Mouse (Mus musculus): ENCODE measurements around the gene Plppr3. TPM values are rescaled to one million over a fixed set of nuclear protein-coding genes. Genes with fewer than 3 reads are reported as not detected.

Plppr3 gene
- polyA plus RNA-seq (2015; fragmentation: Nextera tagmentation; extraction: Ambion mirVana) = 5.7 and 5.8 TPM in 2 replicates

DNA sequence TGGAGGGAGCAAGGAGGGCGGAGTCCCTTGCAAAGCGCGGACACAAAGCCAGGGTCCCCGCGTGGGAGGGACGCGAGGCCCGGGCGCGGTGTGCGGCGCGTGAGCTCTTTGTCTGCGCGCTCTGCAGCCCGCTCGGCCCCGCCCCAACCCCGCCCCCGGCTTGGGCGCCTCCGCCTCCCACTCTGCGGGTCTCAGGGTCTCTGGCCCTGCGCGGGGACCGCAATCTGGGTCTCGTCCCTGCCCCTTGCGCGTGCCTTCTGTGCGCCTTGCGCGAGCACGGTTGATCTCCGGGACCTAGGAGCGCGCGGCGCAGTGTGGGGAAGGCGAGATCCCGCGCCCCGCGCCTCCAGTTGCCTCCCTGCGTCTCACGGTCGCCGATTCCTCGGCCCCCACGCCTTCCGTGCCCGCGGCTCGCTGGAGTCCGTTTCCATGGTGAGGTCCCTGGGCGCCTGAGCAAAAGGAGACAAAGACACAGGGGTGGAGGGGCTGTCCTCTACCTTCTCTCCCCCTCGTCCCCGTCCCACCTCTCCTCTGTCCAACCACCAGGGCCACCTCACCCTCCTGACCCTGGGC, at the start of gene Plppr3, which contains the start of gene Prtn3:
TSS of gene Plppr3 (minus strand) at position 345 of the 573 bp plus-strand sequence.
TSS of gene Prtn3 (plus strand) at position 187 of the 573 bp plus-strand sequence.
- H3K9ac ChIP-seq = peak within 1 kb of the TSS; percentile 62
- no peaks in the 10 kb centered on the region for H3K9me3 ChIP-seq (replicated peaks)
- no peak within 1 kb of the TSS for H3K27ac ChIP-seq
- peaks cover 35% of the 10 kb centered on the region for H3K4me1 ChIP-seq (replicated peaks)
- H3K27me3 ChIP-seq = peaks cover 35% of the 10 kb centered on the region
- H3K36me3 ChIP-seq = no peaks in the 10 kb centered on the region
- under 1% methylated on average over 34 of the region's 57 CpGs for WGBS (ENCODE audit: insufficient replicate concordance)
- ATAC-seq (ENCODE audit: low read depth) (no peak; the same call in 1 of the 2 replicates), DNase-seq (no peak)
- peak within 1 kb of the TSS; percentile 58 for H3K4me3 ChIP-seq (replicated peaks)
- peak within 1 kb of the TSS; percentile 75 for H3K4me2 ChIP-seq

- 13% methylated on average over 34 of the region's 34 CpGs for WGBS (ENCODE audit: insufficient replicate concordance)
- Histone ChIP-seq H3K36me3 (no peaks in the 10 kb centered on the region), H3K4me1 (replicated peaks) (peaks cover 69% of the 10 kb centered on the region), H3K9ac (0 out of 2 replicates have a peak overlapping the region, but pooled peaks have one; percentile 17), H3K4me3 (replicated peaks) (peak overlapping the region; percentile 30), H3K27ac (no peak overlapping the region), H3K27me3 (peaks cover 65% of the 10 kb centered on the region), H3K4me2 (peak overlapping the region; percentile 50), H3K9me3 (replicated peaks) (no peaks in the 10 kb centered on the region)
- ATAC-seq (ENCODE audit: low read depth) (no peak), DNase-seq (no peak)
These were observed 47.1 kb upstream of the Plppr3 start for GRCm38 (mm10) chr10:79921572-79921971.

- Histone ChIP-seq H3K9me3 (replicated peaks) (no peaks in the 10 kb centered on the region), H3K36me3 (no peaks in the 10 kb centered on the region), H3K4me2 (peak within 1 kb of the TSS; percentile 50), H3K4me3 (replicated peaks) (peak within 1 kb of the TSS; percentile 30), H3K4me1 (replicated peaks) (peaks cover 67% of the 10 kb centered on the region), H3K27ac (no peak within 1 kb of the TSS), H3K27me3 (peaks cover 65% of the 10 kb centered on the region), H3K9ac (0 out of 2 replicates have a peak within 1 kb of the TSS, but pooled peaks have one; percentile 17)
- DNase-seq = no peak
- ATAC-seq (ENCODE audit: low read depth) = no peak
- 12% methylated on average over 40 of the region's 41 CpGs for WGBS (ENCODE audit: insufficient replicate concordance)
These were observed 46.6 kb upstream of the Plppr3 start, which contains the start of gene R3hdm4 for GRCm38 (mm10) chr10:79920958-79921535. Gene R3hdm4 (minus strand): TSS chr10:79921208.

DNA sequence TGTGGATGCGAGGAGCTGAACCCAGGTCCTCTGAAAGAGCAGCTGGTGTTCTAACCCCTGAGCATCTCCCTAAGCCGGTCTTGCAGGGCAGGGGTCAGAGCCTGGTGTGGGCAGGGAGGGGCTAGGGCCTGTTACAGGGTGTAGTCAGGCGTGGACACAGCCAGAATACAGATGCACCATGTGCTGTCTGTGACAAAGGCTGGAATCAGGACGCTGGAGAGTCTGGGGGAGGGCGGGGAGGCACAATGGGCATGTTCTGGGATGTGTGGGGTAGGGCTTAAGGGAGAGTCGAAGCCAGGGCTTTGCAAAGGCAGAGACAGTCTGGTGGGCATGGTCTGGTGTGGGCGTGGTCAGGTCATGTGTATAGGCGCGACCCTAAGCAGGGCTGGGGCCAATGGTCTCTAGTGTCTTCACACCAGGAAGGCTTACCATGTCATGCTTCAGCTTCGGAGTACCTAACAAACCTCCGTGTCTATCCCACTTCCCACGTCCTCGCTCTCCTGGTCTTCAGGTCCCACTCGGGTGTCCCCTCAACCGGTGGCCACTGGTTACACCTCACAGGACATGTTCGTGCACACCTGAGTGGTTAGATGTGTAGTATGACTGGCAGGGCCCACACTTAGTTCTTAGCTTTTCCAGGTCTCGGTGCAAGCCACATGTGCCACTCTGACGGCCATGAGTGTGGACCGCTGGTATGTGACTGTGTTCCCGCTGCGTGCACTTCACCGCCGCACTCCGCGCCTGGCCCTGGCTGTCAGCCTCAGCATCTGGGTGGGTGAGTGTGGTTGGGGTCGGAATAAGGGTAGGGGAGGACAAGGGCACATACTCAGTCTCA, 45.8 kb upstream of the Plppr3 start:
- Histone ChIP-seq H3K4me1 (replicated peaks) (peaks cover 68% of the 10 kb centered on the region), H3K4me3 (replicated peaks) (peak overlapping the region; percentile 30; the same call in 1 of the 2 replicates), H3K27me3 (peaks cover 65% of the 10 kb centered on the region), H3K9ac (no peak overlapping the region), H3K36me3 (no peaks in the 10 kb centered on the region), H3K27ac (no peak overlapping the region), H3K9me3 (replicated peaks) (no peaks in the 10 kb centered on the region), H3K4me2 (peak overlapping the region; percentile 50; the same call in 1 of the 2 replicates)
- DNase-seq (no peak), ATAC-seq (ENCODE audit: low read depth) (no peak)
- WGBS (ENCODE audit: insufficient replicate concordance) = 30% methylated on average over 26 of the region's 26 CpGs

GRCm38 (mm10) chr10:79919251-79919849, 44.9 kb upstream of the Plppr3 start:
- H3K27me3 ChIP-seq = peaks cover 65% of the 10 kb centered on the region
- no peaks in the 10 kb centered on the region for H3K9me3 ChIP-seq (replicated peaks)
- H3K4me3 ChIP-seq (replicated peaks) = 0 out of 2 replicates have a peak overlapping the region, but pooled peaks have one; percentile 25
- no peak overlapping the region for H3K9ac ChIP-seq
- peaks cover 74% of the 10 kb centered on the region for H3K4me1 ChIP-seq (replicated peaks)
- ATAC-seq (ENCODE audit: low read depth) (no peak), DNase-seq (no peak)
- peak overlapping the region; percentile 98; the same call in 1 of the 2 replicates for H3K4me2 ChIP-seq
- H3K27ac ChIP-seq = no peak overlapping the region
- H3K36me3 ChIP-seq = no peaks in the 10 kb centered on the region
- WGBS (ENCODE audit: insufficient replicate concordance) = 11% methylated on average over 21 of the region's 21 CpGs

- no peak overlapping the region for H3K27ac ChIP-seq
- ATAC-seq (ENCODE audit: low read depth) (no peak), DNase-seq (no peak)
- no peaks in the 10 kb centered on the region for H3K9me3 ChIP-seq (replicated peaks)
- H3K27me3 ChIP-seq = peaks cover 63% of the 10 kb centered on the region
- WGBS (ENCODE audit: insufficient replicate concordance) = 13% methylated on average over 35 of the region's 35 CpGs
- H3K9ac ChIP-seq = peak overlapping the region; percentile 35
- H3K4me1 ChIP-seq (replicated peaks) = peaks cover 82% of the 10 kb centered on the region
- peaks cover under 1% of the 10 kb centered on the region; the same call in 1 of the 2 replicates for H3K36me3 ChIP-seq
- H3K4me3 ChIP-seq (replicated peaks) = peak overlapping the region; percentile 25
- H3K4me2 ChIP-seq = peak overlapping the region; percentile 98
These were observed 44.0 kb upstream of the Plppr3 start for GRCm38 (mm10) chr10:79918231-79919078.

DNA sequence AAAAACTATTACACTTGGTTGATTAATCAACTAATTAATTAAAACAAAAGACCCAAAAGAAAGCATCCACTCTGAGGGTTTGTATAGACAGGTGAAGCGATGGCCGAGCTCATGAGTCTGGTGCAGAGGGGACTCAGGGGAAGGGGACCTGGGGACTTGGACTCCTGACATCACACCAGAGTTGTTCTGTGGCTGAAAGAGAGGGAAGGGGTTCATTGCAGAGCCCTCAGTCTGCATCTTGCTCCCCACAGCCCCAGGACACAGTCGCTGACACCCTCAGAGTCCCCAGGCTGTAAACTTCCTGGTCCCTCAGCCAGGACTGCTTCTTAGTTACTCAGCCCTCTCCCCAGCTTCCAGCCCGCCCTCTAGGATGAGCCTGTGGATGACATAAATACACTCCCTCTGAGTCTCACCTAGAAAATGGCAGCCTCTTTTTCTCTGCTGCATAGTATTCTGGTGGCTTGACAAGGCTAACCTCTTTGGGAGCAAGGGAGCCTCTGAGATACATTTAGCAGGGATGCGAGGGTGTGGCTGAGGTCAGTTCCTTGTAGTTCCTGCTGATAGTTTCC, 43.2 kb upstream of the Plppr3 start:
- 55% methylated on average over 5 of the region's 5 CpGs for WGBS (ENCODE audit: insufficient replicate concordance)
- peaks cover 55% of the 10 kb centered on the region for H3K27me3 ChIP-seq
- H3K9me3 ChIP-seq (replicated peaks) = no peaks in the 10 kb centered on the region
- no peak for ATAC-seq (ENCODE audit: low read depth)
- no peak for DNase-seq
- H3K4me1 ChIP-seq (replicated peaks) = peaks cover 87% of the 10 kb centered on the region
- peak overlapping the region; percentile 93 for H3K9ac ChIP-seq
- H3K4me2 ChIP-seq = peak overlapping the region; percentile 98
- H3K27ac ChIP-seq = peak overlapping the region; percentile 94; the same call in 1 of the 2 replicates
- peaks cover 6% of the 10 kb centered on the region; the same call in 1 of the 2 replicates for H3K36me3 ChIP-seq
- H3K4me3 ChIP-seq (replicated peaks) = peak overlapping the region; percentile 81

GRCm38 (mm10) chr10:79916808-79917531, 42.5 kb upstream of the Plppr3 start, which contains the start of gene Kiss1r:
Gene Kiss1r (plus strand): TSS chr10:79916971.
- Histone ChIP-seq H3K27ac (peak within 1 kb of the TSS; percentile 94), H3K4me3 (replicated peaks) (peak within 1 kb of the TSS; percentile 81), H3K9me3 (replicated peaks) (no peaks in the 10 kb centered on the region), H3K4me2 (peak within 1 kb of the TSS; percentile 98), H3K9ac (peak within 1 kb of the TSS; percentile 93), H3K36me3 (peaks cover 8% of the 10 kb centered on the region), H3K4me1 (replicated peaks) (peaks cover 92% of the 10 kb centered on the region), H3K27me3 (peaks cover 48% of the 10 kb centered on the region)
- DNase-seq (peak; percentile 82), ATAC-seq (ENCODE audit: low read depth) (peak; percentile 77)
- WGBS (ENCODE audit: insufficient replicate concordance) = 2% methylated on average over 41 of the region's 42 CpGs

DNA sequence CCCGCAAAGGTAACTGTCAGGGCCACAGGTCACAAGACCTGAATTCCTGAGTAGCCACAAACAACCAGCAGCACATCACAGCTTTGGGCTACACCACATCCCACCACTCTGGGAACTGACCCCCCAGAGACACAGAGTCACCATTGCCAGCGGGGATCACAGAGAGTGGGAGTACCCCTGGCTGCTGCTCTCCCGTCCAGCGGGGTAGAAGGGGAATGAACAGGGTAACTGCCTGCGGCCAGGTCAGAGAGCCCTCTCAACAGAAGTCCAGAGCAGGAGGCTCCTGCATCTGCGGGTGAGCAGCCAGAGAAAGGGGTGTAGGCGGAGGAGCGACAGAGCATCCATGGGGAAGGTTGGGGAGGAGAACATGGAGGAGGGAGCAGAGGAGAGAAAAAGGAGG, 41.6 kb upstream of the Plppr3 start:
- no peak for DNase-seq
- no peak for ATAC-seq (ENCODE audit: low read depth)
- Histone ChIP-seq H3K36me3 (peaks cover 17% of the 10 kb centered on the region), H3K4me3 (replicated peaks) (peak overlapping the region; percentile 81), H3K27ac (peak overlapping the region; percentile 94), H3K9me3 (replicated peaks) (no peaks in the 10 kb centered on the region), H3K4me1 (replicated peaks) (peaks cover 89% of the 10 kb centered on the region), H3K4me2 (peak overlapping the region; percentile 98), H3K9ac (peak overlapping the region; percentile 93), H3K27me3 (peaks cover 40% of the 10 kb centered on the region)
- 9% methylated on average over 8 of the region's 8 CpGs for WGBS (ENCODE audit: insufficient replicate concordance)

Data from liver, embryonic 13.5 days (tissue).